Mouse (Mus musculus) left cerebral cortex, postnatal 10 days (tissue): ENCODE measurements around the gene Olfr620. TPM values are rescaled to one million over a fixed set of nuclear protein-coding genes. Genes with fewer than 3 reads are reported as not detected.

ENCODE experiments used
- DNase-seq, 2 experiments: peaks; one replicate each; pipeline ENCODE4 v3.0.0; 2021 to 2022; ENCODE audit warnings: low spot score in 2 of 2, mixed read lengths in 1 of 2; ENCODE audit errors: extremely low spot score in 1 of 2
- intact Hi-C: fragments of 180-260 bp; cut with DNase I; formaldehyde crosslinking; loops from one replicate; pipeline ENCODE4 v1.15.1; 2025
- microRNA-seq: library from miRNA; unstranded; fragments of <30 nt; microRNA quantifications from one replicate; pipeline ENCODE4 v1.2.0, GENCODE M21; 2022
- total RNA-seq, 2 experiments: library from RNA; stranded (reverse); gene quantifications; 2 replicates each; pipeline ENCODE4 v1.2.3; 2021

The Olfr620 gene
- total RNA-seq, result not detected

DNA sequence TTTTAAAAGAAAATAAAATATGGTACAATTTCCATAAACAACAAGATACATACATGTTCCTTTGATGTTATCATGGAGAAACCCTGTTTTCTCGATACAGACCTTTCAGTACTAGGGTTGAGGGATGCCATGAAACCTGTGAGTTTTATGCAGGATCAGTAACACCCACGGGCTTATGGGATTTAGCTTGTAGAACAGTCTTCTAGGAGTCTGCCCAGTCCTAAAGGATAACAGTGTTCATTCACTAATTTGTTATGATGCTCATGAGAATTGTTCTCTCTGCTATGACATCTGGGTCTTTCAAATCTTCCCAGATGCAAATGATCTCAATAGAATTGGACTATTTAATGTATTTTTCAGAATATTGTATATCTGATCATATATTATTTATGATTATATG lies at the start of gene Olfr620:
Gene Olfr620, minus strand, starts transcription at position 101 of the 400 bp plus-strand sequence.
- intact Hi-C loops, result no loop called here

DNA sequence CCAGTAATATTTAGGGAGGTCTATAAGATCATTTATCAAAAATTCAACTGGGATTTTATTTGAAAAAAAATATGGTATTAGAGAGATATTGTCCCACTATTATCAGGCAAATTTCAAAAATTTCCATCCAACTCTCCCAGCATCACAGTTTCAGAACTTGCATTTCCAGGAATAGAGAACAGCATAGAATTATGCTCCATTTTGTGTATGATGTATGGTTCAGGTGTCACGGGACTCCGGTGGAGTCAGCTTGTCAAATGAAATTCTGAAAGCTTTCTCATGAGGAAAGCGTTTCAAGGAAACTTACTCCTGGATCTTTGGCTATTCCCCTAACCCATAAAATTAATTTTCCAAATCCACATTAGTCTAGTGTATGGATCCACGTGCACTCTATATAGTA lies 31.7 kb upstream of the Olfr620 start:
- intact Hi-C loops, result no loop called here
- no peak for DNase-seq

More for the DNA sequence above, at the start of gene Olfr620:
- DNase-seq, result no peak

DNA sequence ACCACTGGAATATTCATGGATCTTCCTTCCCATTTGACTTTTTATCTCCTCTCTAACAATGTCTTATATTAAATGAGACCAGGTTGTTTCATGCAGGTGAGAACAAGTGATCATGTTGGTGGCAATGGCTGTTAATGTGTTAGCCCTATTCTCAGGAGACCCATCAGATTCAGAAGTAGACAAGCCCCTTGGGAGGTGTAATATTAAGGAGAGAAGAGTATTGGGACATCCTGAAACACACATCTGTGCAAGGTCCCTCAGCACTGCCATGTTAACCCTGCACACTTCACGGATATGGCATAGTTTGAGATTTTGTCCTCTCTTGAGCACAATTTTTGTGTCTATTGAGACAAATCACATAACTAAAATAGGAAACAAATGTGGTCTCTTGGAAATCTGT lies 30.3 kb upstream of the Olfr620 start, which contains the start of gene Olfr622:
Gene Olfr622, minus strand, starts transcription at position 101 of the 400 bp plus-strand sequence.
- intact Hi-C loops, result no loop called here
- no peak for DNase-seq

DNA sequence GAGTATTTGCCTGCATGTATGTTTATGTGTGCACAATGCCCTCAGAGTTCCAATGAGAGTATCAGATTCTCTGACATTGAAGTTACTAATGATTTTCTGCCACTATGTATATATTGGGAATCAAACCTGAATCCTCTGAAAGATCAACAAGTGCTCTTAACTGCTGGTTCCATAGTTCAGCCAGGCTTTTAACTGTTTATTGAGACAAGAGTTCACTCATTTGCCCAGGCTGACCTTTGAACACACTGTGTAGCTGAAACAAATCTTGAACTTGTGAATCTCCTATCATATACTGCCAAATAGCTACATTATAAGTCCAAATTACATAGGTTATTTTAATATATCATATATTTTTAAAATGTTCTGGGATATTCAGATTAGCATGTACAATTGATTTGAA lies 24.5 kb upstream of the Olfr620 start:
- DNase-seq, result no peak
- intact Hi-C loops, result no loop called here

DNA sequence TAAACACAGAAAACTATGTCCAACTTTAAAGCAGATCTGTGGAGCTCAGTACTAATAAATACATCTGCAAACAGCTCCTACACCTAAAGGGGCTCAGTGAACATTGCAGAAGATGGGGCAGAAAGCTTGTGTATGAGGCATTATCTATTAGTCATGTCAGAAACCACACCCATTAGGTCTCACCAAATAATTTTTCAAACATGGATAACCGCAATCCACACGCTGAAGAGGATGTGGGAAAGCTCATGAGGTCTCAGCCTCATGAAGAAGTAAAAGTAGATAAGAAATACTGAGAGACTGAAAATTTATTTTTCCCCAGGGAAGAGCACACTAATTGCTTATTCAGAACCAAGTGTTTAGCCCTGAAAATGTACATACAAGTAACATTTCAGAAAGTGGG lies 4.9 kb downstream of the Olfr620 start:
- DNase-seq, result no peak
- intact Hi-C loops, result no loop called here

DNA sequence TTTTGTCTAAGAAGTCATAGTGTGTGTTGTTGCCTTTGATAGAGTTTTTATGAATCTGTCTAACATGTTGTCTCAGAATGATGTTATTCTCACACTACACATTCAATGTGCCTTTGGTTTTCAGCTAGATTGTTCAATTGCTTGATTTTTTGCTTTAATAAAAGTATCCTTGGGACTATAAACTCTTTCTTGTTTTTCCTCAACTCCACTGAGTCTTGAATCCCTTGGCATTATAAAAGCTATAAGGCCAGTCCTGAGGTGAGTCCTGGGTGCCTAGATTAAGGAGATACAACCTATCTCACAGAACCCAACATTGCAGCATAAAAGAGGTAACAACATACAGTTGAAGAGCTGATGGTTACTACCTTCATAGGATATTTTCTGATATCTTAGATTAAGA lies 12.1 kb downstream of the Olfr620 start, which contains the start of gene Olfr619:
Gene Olfr619, plus strand, starts transcription at position 301 of the 400 bp plus-strand sequence.
- DNase-seq, result no peak
- intact Hi-C loops, result no loop called here

DNA sequence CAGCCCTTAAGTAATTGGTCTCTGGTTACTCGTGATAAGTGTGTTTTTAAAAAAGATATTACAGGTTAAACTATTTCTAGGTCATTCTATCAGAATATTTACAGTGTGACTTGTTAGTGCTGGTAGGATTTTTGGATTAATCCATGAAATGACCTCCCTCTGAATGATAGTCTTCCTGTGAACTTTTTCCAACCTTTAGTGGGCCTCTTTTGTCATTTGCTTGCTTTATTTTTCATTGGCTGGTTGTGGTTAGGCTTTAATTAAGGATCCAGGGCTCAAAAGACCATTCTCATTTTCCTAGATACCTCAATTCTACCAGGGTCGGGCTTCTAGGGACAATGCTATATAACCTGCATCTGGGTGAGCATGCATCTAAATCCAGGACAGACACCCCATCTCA lies 22.5 kb downstream of the Olfr620 start, which contains the start of gene Olfr618:
Gene Olfr618, plus strand, starts transcription at position 301 of the 400 bp plus-strand sequence.
- DNase-seq, result no peak
- intact Hi-C loops, result no loop called here

DNA sequence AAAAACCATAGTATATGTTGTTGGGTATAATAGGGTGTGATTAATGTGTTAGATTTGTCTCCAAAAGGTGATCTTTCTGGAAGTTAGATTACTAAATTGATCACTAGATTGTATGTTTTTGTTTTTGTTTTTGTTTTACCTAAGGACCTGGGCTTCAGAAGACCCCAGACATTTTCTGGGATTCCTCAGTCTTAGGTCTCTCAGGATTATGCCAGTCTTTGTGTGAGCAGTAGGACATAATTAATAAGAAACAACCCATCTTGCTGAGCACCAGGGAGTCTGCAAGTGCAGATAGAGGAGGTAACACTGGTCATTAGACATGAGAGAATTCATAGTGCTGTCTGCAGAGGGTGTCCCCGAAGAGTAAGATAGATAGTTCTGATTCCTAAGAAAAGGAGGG lies 39.6 kb downstream of the Olfr620 start, which contains the start of gene Olfr617:
Gene Olfr617, plus strand, starts transcription at position 301 of the 400 bp plus-strand sequence.
- intact Hi-C loops, result no loop called here
- DNase-seq, result no peak

DNA sequence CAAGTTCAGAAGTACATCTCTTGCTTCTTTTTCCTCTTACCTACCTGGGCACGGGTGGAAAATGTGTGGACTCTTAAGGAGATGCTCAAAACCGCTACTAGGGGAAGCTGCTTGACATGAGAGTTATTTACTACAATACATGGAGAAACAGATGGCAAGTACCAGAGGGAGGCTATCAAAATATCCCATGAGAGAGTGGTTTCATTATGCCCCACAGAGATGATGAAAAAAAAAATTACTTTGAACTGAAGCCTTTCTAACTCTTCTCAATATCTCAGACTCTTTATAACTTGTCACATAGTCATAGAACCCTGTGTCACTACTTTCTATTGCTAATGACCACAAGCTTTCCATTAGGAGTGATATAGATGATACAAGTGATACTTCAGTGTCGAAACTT lies 43.3 kb downstream of the Olfr620 start, which contains the start of gene Olfr616:
Gene Olfr616, minus strand, starts transcription at position 101 of the 400 bp plus-strand sequence.
- intact Hi-C loops, result no loop called here
- no peak for DNase-seq

DNA sequence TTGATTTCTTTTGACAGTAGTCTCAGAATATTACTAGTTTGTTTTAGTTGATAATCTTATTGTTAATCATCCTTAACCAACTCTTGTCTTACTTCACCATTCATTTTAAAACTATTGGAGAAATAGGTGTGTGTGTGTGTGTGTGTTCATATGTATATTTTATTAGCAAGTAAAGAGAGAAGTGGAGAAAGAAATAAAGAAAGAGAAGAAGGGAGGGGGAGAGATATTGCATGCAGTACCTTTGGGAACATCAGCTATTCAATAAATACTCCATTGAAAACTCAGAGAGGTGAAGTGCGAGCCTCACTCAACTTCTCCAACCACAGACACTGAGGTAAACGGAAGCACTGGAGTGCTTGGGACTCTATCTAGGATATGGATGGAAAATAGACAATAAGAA lies 56.6 kb downstream of the Olfr620 start, which contains the start of gene Olfr615:
Gene Olfr615, plus strand, starts transcription at position 301 of the 400 bp plus-strand sequence.
- intact Hi-C loops, result no loop called here
- DNase-seq, result no peak

Small RNAs within 50 kb of the gene (microRNA-seq; reads per million reads assigned to microRNA genes)
- gene Gm26506, result not detected

Other genes with a start within 250 kb of the Olfr620 start
- gene Olfr601, start 249.9 kb downstream of the Olfr620 start, total RNA-seq, result not detected
- gene Olfr603, start 226.4 kb downstream of the Olfr620 start, total RNA-seq, result not detected
- not detected for gene Usp17lc, start 197.5 kb downstream of the Olfr620 start, total RNA-seq
- gene Olfr605, start 167.1 kb downstream of the Olfr620 start, total RNA-seq, result not detected
- not detected for gene Olfr606, start 163.5 kb downstream of the Olfr620 start, total RNA-seq
- not detected for gene Olfr607, start 148.4 kb downstream of the Olfr620 start, total RNA-seq
- gene Olfr608, start 142.7 kb downstream of the Olfr620 start, total RNA-seq, result not detected
- not detected for gene Olfr609, start 114.5 kb downstream of the Olfr620 start, total RNA-seq
- not detected for gene Olfr610, start 100.4 kb downstream of the Olfr620 start, total RNA-seq
- gene Olfr611, start 91.7 kb downstream of the Olfr620 start, total RNA-seq, result not detected
- not detected for gene Olfr612, start 69.8 kb downstream of the Olfr620 start, total RNA-seq
- gene Olfr613, start 64.5 kb downstream of the Olfr620 start, total RNA-seq, result not detected
- gene Olfr615, start 56.5 kb downstream of the Olfr620 start, total RNA-seq, result not detected
- gene Olfr616, start 43.4 kb downstream of the Olfr620 start, total RNA-seq, result not detected
- gene Olfr617, start 39.5 kb downstream of the Olfr620 start, total RNA-seq, result not detected
- gene Olfr618, start 22.4 kb downstream of the Olfr620 start, total RNA-seq, result not detected
- gene Olfr619, start 12.0 kb downstream of the Olfr620 start, total RNA-seq, result not detected
- not detected for gene Olfr622, start 30.2 kb upstream of the Olfr620 start, total RNA-seq
- gene Olfr623, start 51.2 kb upstream of the Olfr620 start, total RNA-seq, result not detected
- not detected for gene Olfr624, start 58.7 kb upstream of the Olfr620 start, total RNA-seq
- gene Olfr625-ps1, start 70.2 kb upstream of the Olfr620 start, total RNA-seq, result not detected
- not detected for gene Olfr243, start 102.1 kb upstream of the Olfr620 start, total RNA-seq
- gene Olfr628, start 117.8 kb upstream of the Olfr620 start, total RNA-seq, result not detected
- gene Olfr629, start 132.4 kb upstream of the Olfr620 start, total RNA-seq, result not detected
- not detected for gene Olfr630, start 144.8 kb upstream of the Olfr620 start, total RNA-seq
- gene Olfr69, start 159.1 kb upstream of the Olfr620 start, total RNA-seq, result not detected
- not detected for gene Olfr68, start 167.2 kb upstream of the Olfr620 start, total RNA-seq
- not detected for gene Olfr67, start 179.3 kb upstream of the Olfr620 start, total RNA-seq
- 100 to 1,000 TPM in 1 of 2 experiments, 10 to 100 TPM in 1; 58.1 to 118 TPM for gene Hbb-bt, start 201.5 kb upstream of the Olfr620 start, total RNA-seq
- 100 to 1,000 TPM; 487 to 924 TPM for gene Hbb-bs, start 215.6 kb upstream of the Olfr620 start, total RNA-seq
- not detected for gene Hbb-bh2, start 228.0 kb upstream of the Olfr620 start, total RNA-seq
- not detected for gene Hbb-bh1, start 230.6 kb upstream of the Olfr620 start, total RNA-seq
- not detected for gene Hbb-y, start 240.7 kb upstream of the Olfr620 start, total RNA-seq